Mouse (Mus musculus): Measurements from ENCODE around the gene Plcb3.

DNA sequence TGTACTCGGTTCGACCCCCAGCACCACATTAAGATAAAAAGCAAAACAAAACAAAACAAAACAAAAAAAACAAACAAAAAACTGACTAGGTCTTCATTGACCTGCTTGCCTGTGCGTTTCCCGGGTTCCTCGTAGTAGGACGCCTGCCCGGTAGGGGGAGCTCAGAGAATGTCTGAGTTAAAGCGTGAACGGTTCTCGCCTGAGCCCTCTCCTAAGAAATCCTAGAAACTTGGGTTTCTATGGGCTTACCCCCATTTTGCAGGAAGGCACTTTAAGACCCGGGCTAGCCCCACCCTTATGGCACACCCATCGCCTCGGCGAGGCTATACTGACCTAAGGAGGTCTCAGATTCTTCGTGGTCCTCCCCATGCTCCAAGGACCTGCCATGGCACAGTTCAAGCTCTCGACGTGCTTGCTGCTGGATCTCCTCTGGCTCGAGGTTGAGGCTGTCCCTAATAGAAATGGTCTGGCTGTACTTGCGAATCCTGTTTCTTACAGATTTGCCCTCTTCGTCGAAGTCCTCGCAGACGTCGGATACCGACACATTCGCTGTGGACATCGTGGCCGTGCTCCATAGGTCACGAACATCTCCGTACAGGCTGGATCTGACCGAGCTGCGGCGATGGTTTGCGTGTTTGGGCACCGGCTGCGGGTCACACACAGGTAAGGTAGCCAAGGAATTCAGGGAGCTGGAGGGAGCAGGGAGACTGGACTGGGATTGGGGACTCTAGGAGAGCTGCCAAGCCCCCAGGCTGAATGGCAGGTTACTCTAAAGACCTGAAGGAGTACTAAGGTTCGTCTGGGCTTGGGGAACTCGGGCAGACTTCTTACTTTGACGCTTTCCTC, 51.6 kb downstream of the Plcb3 start:
- TF ChIP-seq CTCF (IDR thresholded peaks at IDR 0.05): peak; percentile 85
- TF ChIP-seq EP300 (IDR thresholded peaks at IDR 0.05): no peak
